Mouse (Mus musculus) ES-E14 (cell line): ENCODE measurements around the gene Csf2ra.

Source experiments
- CHD2 ChIP-seq: IDR thresholded peaks from 2 replicates; pipeline ENCODE4 v1.6.1; 2014; ENCODE audit warnings: mild to moderate bottlenecking, low read depth, low read length, inconsistent platforms
- HCFC1 ChIP-seq: IDR thresholded peaks from 2 replicates; pipeline ENCODE4 v1.6.1; 2012; ENCODE audit warnings: low read length, inconsistent platforms, borderline replicate concordance; ENCODE audit not compliant: insufficient read depth
- MAFK ChIP-seq: IDR thresholded peaks from 2 replicates; pipeline ENCODE4 v1.6.1; 2014; ENCODE audit warnings: mild to moderate bottlenecking, low read depth, low read length, inconsistent platforms; ENCODE audit not compliant: insufficient read depth
- ZC3H11A ChIP-seq: IDR thresholded peaks from 2 replicates; pipeline ENCODE4 v1.6.1; 2012; ENCODE audit warnings: low read depth, mild to moderate bottlenecking, inconsistent platforms, low read length, borderline replicate concordance
- ZNF384 ChIP-seq: IDR thresholded peaks from 2 replicates; pipeline ENCODE4 v1.6.1; 2012; ENCODE audit warnings: low read depth, low read length, inconsistent platforms

GRCm38 (mm10) chr19:61225526-61226400 is 2.5 kb downstream of the Csf2ra start:
- no peak for TF ChIP-seq HCFC1
- TF ChIP-seq ZNF384 = no peak
- TF ChIP-seq MAFK = no peak
- no peak for TF ChIP-seq CHD2
- TF ChIP-seq ZC3H11A = no peak
